Mouse (Mus musculus): Measurements from ENCODE around the gene Ppfia4.

DNA sequence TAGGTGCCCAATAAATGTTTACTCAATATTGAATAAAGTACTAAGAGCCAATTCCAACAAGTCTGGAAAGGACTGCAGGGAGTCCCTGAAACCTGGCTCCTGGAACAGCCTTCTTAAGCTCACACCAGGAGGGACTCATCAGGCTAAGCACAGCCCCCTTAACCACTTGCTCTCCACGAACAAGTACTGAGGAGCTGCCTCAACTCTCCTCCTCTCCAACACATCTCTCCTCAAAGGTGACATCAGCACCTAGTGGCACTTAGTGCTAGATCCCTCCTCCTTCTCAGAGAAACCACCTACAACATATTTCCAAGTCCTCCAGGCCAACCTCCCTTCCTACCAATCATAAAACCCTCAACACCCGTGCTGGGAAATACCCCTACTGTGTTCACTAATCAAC, 10.8 kb upstream of the Ppfia4 start:
- TF ChIP-seq CTCF (IDR thresholded peaks at IDR 0.05; ENCODE audit: extremely low read depth, insufficient read length, insufficient replicate concordance, low read depth, low read length) (no peak), POLR2A (IDR thresholded peaks at IDR 0.05; ENCODE audit: low read depth, low read length) (no peak)

Data from small intestine, adult 2 months (tissue).